Mouse (Mus musculus) CH12.LX (cell line): ENCODE data around the gene Vti1a. TPM values are rescaled to one million over a fixed set of nuclear protein-coding genes. Genes with fewer than 3 reads are reported as not detected.

Experiments used
- DNase-seq: peaks from one replicate; pipeline ENCODE4 v3.0.0-alpha.2; 2013; ENCODE audit errors: extremely low read depth
- H3K27ac ChIP-seq: 2 replicates; pipeline ENCODE4 v1.5.1; 2012; ENCODE audit warnings: low read depth, mild to moderate bottlenecking, control low read depth, moderate library complexity; ENCODE audit not compliant: insufficient read depth
- H3K27me3 ChIP-seq: replicated peaks from 2 replicates; pipeline ENCODE3; 2012; ENCODE audit warnings: inconsistent platforms
- H3K36me3 ChIP-seq, 2 experiments: replicated peaks in 1 of 2; 2 replicates each; pipeline versions ENCODE3 to v1.6.1; 2012; ENCODE audit warnings: inconsistent platforms in 1 of 2, low read length in 1 of 2, mild to moderate bottlenecking in 1 of 2, mixed read lengths in 1 of 2, moderate library complexity in 1 of 2; ENCODE audit not compliant: control insufficient read depth in 1 of 2, insufficient read depth in 1 of 2
- H3K4me1 ChIP-seq, 2 experiments: 2 replicates each; pipeline ENCODE4 v1.6.1; 2012; ENCODE audit warnings: inconsistent platforms in 1 of 2, moderate library complexity in 1 of 2; ENCODE audit not compliant: insufficient read depth in 2 of 2, control insufficient read depth in 1 of 2
- H3K4me2 ChIP-seq: 2 replicates; pipeline ENCODE4 v1.6.1; 2012; ENCODE audit warnings: low read depth, mild to moderate bottlenecking, control low read depth; ENCODE audit not compliant: poor library complexity, insufficient read depth, severe bottlenecking
- H3K4me3 ChIP-seq, 3 experiments: fragments of 150-350 bp in 1 of 3; sonication (generic) in 1 of 3; replicated peaks in 1 of 3; 2 replicates each; pipeline versions ENCODE3 to v1.5.1; 2011 to 2012; ENCODE audit warnings: low read depth in 2 of 3, low read length in 2 of 3, mild to moderate bottlenecking in 2 of 3, moderate library complexity in 2 of 3, control low read depth in 1 of 3, improper control_type of control experiment in 1 of 3, inconsistent platforms in 1 of 3, mixed read lengths in 1 of 3; ENCODE audit not compliant: poor library complexity in 1 of 3
- H3K79me2 ChIP-seq: replicated peaks from 2 replicates; pipeline ENCODE4 v1.6.1; 2012; ENCODE audit warnings: mild to moderate bottlenecking, moderate library complexity; ENCODE audit not compliant: control insufficient read depth, poor library complexity, insufficient read depth, severe bottlenecking; ENCODE audit errors: extremely low read depth
- H3K9ac ChIP-seq: 2 replicates; pipeline ENCODE4 v1.6.1; 2012; ENCODE audit warnings: low read depth, mild to moderate bottlenecking, control low read depth, moderate library complexity; ENCODE audit not compliant: insufficient read depth
- H3K9me3 ChIP-seq: replicated peaks from 2 replicates; pipeline ENCODE3; 2012; ENCODE audit warnings: low read length, inconsistent platforms, mixed read lengths
- CHD2 ChIP-seq: IDR thresholded peaks from 2 replicates; pipeline ENCODE4 v1.6.1; 2011; ENCODE audit warnings: low read length, improper control_type of control experiment
- CTCF ChIP-seq, 2 experiments: IDR thresholded peaks in 1 of 2; conservative IDR thresholded peaks in 1 of 2; 2 replicates each; pipeline ENCODE4 v1.5.1; 2011 to 2012; ENCODE audit warnings: low read depth in 2 of 2, low read length in 2 of 2, improper control_type of control experiment in 1 of 2, inconsistent platforms in 1 of 2, mild to moderate bottlenecking in 1 of 2, moderate library complexity in 1 of 2
- E2F4 ChIP-seq: IDR thresholded peaks from 2 replicates; pipeline ENCODE4 v1.6.1; 2011; ENCODE audit warnings: low read depth, low read length, improper control_type of control experiment; ENCODE audit not compliant: insufficient replicate concordance
- ETS1 ChIP-seq: conservative IDR thresholded peaks from 2 replicates; pipeline ENCODE4 v1.6.1; 2012; ENCODE audit warnings: low read depth, mild to moderate bottlenecking, inconsistent platforms, low read length, improper control_type of control experiment, moderate library complexity
- IRF4 ChIP-seq: IDR thresholded peaks from 2 replicates; pipeline ENCODE4 v1.6.1; 2014; ENCODE audit warnings: low read depth, mild to moderate bottlenecking, inconsistent platforms, low read length, improper control_type of control experiment
- MAX ChIP-seq: IDR thresholded peaks from 2 replicates; pipeline ENCODE4 v1.6.1; 2011; ENCODE audit warnings: low read length, improper control_type of control experiment
- MYC ChIP-seq: IDR thresholded peaks from 2 replicates; pipeline ENCODE4 v1.6.1; 2011; ENCODE audit warnings: low read depth, mild to moderate bottlenecking, improper control_type of control experiment, low read length
- NELFE ChIP-seq: IDR thresholded peaks from 2 replicates; pipeline ENCODE4 v1.6.1; 2011; ENCODE audit warnings: low read depth, low read length, improper control_type of control experiment
- PAX5 ChIP-seq: IDR thresholded peaks from 2 replicates; pipeline ENCODE4 v1.6.1; 2012; ENCODE audit warnings: low read length, inconsistent platforms, mixed read lengths
- POLR2AphosphoS2 ChIP-seq: IDR thresholded peaks from 2 replicates; pipeline ENCODE4 v1.6.1; 2011; ENCODE audit warnings: low read depth, low read length, improper control_type of control experiment
- RCOR1 ChIP-seq: conservative IDR thresholded peaks from 2 replicates; pipeline ENCODE4 v1.6.1; 2012; ENCODE audit warnings: low read depth, mild to moderate bottlenecking, inconsistent platforms, low read length, improper control_type of control experiment
- SMC3 ChIP-seq: IDR thresholded peaks from 2 replicates; pipeline ENCODE4 v1.6.1; 2011; ENCODE audit warnings: low read depth, low read length, improper control_type of control experiment
- USF1 ChIP-seq: IDR thresholded peaks from 2 replicates; pipeline ENCODE4 v1.6.1; 2014; ENCODE audit warnings: low read depth, mild to moderate bottlenecking, inconsistent platforms, low read length, improper control_type of control experiment
- USF2 ChIP-seq: conservative IDR thresholded peaks from 2 replicates; pipeline ENCODE4 v1.6.1; 2011; ENCODE audit warnings: low read depth, low read length, improper control_type of control experiment
- ZMIZ1 ChIP-seq: IDR thresholded peaks from 2 replicates; pipeline ENCODE4 v1.6.1; 2012; ENCODE audit warnings: low read depth, mild to moderate bottlenecking, inconsistent platforms, low read length, improper control_type of control experiment
- dilution Hi-C: fragments of 300-500 bp; cut with MboI; formaldehyde crosslinking; loops from 2 replicates; pipeline ENCODE4 v1.14.3; 2020; ENCODE audit warnings: low sequenced_read_pairs; ENCODE audit not compliant: extremely low pct_unique_long_range_greater_than_20kb, extremely low pct_ligation_motif_present
- in situ Hi-C: fragments of 300-500 bp; cut with MboI; formaldehyde crosslinking; loops from 3 replicates; pipeline ENCODE4 v1.14.3; 2019; ENCODE audit warnings: low sequenced_read_pairs, low pct_ligation_motif_present, low pct_unique_long_range_greater_than_20kb, mixed read lengths
- polyA plus RNA-seq: library from polyadenylated mRNA; unstranded; fragments of >175 nt; gene quantifications from 2 replicates; pipeline ENCODE4 v1.2.1, GENCODE M21; 2012; ENCODE audit warnings: low read depth; ENCODE audit not compliant: insufficient read length
- total RNA-seq, 2 experiments: library from RNA; depleted of rRNA; stranded (reverse); fragments of 300-350 nt in 1 of 2; fragments of >200 nt in 1 of 2; gene quantifications; 2 replicates each; pipeline ENCODE4 v1.2.3; 2012 to 2014

The Vti1a gene
- total and polyA plus RNA-seq, 3 experiments = 22.3 to 27.6 (median 23.5) TPM

- Histone ChIP-seq H3K36me3 (peaks cover 0 to 22% of the 10 kb centered on the region in 2 experiments), H3K79me2 (no peaks in the 10 kb centered on the region), H3K4me1 (peaks cover 8 to 18% of the 10 kb centered on the region in 2 experiments), H3K27ac (no peak overlapping the region), H3K4me2 (no peak overlapping the region), H3K4me3 (no peak overlapping the region), H3K9me3 (no peaks in the 10 kb centered on the region), H3K27me3 (no peaks in the 10 kb centered on the region), H3K9ac (no peak overlapping the region)
- no peak for DNase-seq
- dilution Hi-C loops (no loop called here), in situ Hi-C loops (no loop called here)
- TF ChIP-seq NELFE (no peak), MAX (no peak), CTCF (conservative IDR thresholded peaks at IDR 0.05 in 1 of 2, IDR thresholded peaks at IDR 0.05 in 1 of 2; ENCODE audit: low read depth in 2 of 2, low read length in 2 of 2) (no peak), RCOR1 (no peak), IRF4 (no peak), MYC (no peak)
These were observed 306.7 kb downstream of the Vti1a start for GRCm38 (mm10) chr19:55622821-55623220.

GRCm38 (mm10) chr19:55623605-55624004, 307.5 kb downstream of the Vti1a start:
- TF ChIP-seq POLR2AphosphoS2 (no peak), PAX5 (no peak), ZMIZ1 (no peak), MYC (no peak), CTCF (conservative IDR thresholded peaks at IDR 0.05 in 1 of 2, IDR thresholded peaks at IDR 0.05 in 1 of 2; ENCODE audit: low read depth in 2 of 2, low read length in 2 of 2) (no peak), SMC3 (no peak)
- in situ Hi-C loops = no loop called here
- H3K4me3 ChIP-seq = no peak overlapping the region
- H3K4me1 ChIP-seq = peaks cover 6 to 10% of the 10 kb centered on the region in 2 experiments
- no peak overlapping the region for H3K27ac ChIP-seq
- peaks cover 0 to 22% of the 10 kb centered on the region in 2 experiments for H3K36me3 ChIP-seq
- H3K27me3 ChIP-seq = no peaks in the 10 kb centered on the region
- DNase-seq = no peak
- no peaks in the 10 kb centered on the region for H3K9me3 ChIP-seq
- H3K4me2 ChIP-seq = no peak overlapping the region
- no peaks in the 10 kb centered on the region for H3K79me2 ChIP-seq
- dilution Hi-C loops = no loop called here
- no peak overlapping the region for H3K9ac ChIP-seq

GRCm38 (mm10) chr19:55626483-55626882, 310.4 kb downstream of the Vti1a start:
- H3K9ac ChIP-seq = no peak overlapping the region
- in situ Hi-C loops = no loop called here

More at GRCm38 (mm10) chr19:55626483-55626882, 310.4 kb downstream of the Vti1a start:
- Histone ChIP-seq H3K4me1 (no peaks in the 10 kb centered on the region), H3K36me3 (peaks cover 0 to 16% of the 10 kb centered on the region in 2 experiments), H3K27ac (no peak overlapping the region), H3K79me2 (no peaks in the 10 kb centered on the region), H3K4me2 (no peak overlapping the region), H3K27me3 (no peaks in the 10 kb centered on the region), H3K4me3 (no peak overlapping the region), H3K9me3 (no peaks in the 10 kb centered on the region)
- no peak for TF ChIP-seq USF1
- TF ChIP-seq CTCF (conservative IDR thresholded peaks at IDR 0.05 in 1 of 2, IDR thresholded peaks at IDR 0.05 in 1 of 2; ENCODE audit: low read depth in 2 of 2, low read length in 2 of 2) = no peak
- no peak for TF ChIP-seq CHD2
- TF ChIP-seq USF2 = no peak
- TF ChIP-seq RCOR1 = no peak
- no peak for TF ChIP-seq ETS1
- TF ChIP-seq E2F4 = no peak
- dilution Hi-C loops = no loop called here
- no peak for DNase-seq
